Mouse (Mus musculus): ENCODE measurements around the gene Slc12a7. TPM values are rescaled to one million over a fixed set of nuclear protein-coding genes. Genes with fewer than 3 reads are reported as not detected.

Gene Slc12a7
- total and polyA plus RNA-seq, 3 experiments: 3.1 to 6.9 TPM; not detected in 1

- TF ChIP-seq ZKSCAN1 (IDR thresholded peaks at IDR 0.05; ENCODE audit: low read depth, low read length) (no peak), MAZ (IDR thresholded peaks at IDR 0.05; ENCODE audit: low read depth, low read length) (no peak), ELF1 (IDR thresholded peaks at IDR 0.05; ENCODE audit: low read depth, low read length) (no peak), MYC (IDR thresholded peaks at IDR 0.05; ENCODE audit: low read depth, low read length) (no peak), MEF2A (IDR thresholded peaks at IDR 0.05; ENCODE audit: extremely low read depth, insufficient replicate concordance, low read depth, low read length, poor library complexity, severe bottlenecking) (no peak), EP300 (IDR thresholded peaks at IDR 0.05; ENCODE audit: low read depth in 1 of 2, low read length in 2 of 2) (no peak), ZMIZ1 (IDR thresholded peaks at IDR 0.05; ENCODE audit: low read depth, low read length) (no peak), HCFC1 (IDR thresholded peaks at IDR 0.05; ENCODE audit: low read depth, low read length) (no peak), ETS1 (IDR thresholded peaks at IDR 0.05; ENCODE audit: low read depth, low read length) (no peak), KAT2A (conservative IDR thresholded peaks at IDR 0.05; ENCODE audit: low read depth, low read length) (no peak), NRF1 (IDR thresholded peaks at IDR 0.05; ENCODE audit: insufficient read depth, low read depth, low read length, poor library complexity, severe bottlenecking) (no peak), SIN3A (IDR thresholded peaks at IDR 0.05; ENCODE audit: low read length) (no peak), MXI1 (IDR thresholded peaks at IDR 0.05; ENCODE audit: low read depth, low read length) (no peak), USF1 (IDR thresholded peaks at IDR 0.05; ENCODE audit: low read depth, low read length) (no peak), RCOR1 (IDR thresholded peaks at IDR 0.05; ENCODE audit: low read depth, low read length) (no peak)
- Histone ChIP-seq H3K9me3 (replicated peaks; ENCODE audit: insufficient read depth, low read length) (no peaks in the 10 kb centered on the region), H3K79me2 (ENCODE audit: control insufficient read depth, insufficient read depth, low read length, poor library complexity) (no peaks in the 10 kb centered on the region), H3K4me1 (ENCODE audit: control insufficient read depth in 1 of 2, insufficient read depth in 2 of 2, low read length in 2 of 2) (no peaks in the 10 kb centered on the region), H3K4me3 (ENCODE audit: control insufficient read depth in 1 of 2, insufficient read depth in 1 of 2, low read depth in 2 of 2, low read length in 2 of 2) (no peak overlapping the region), H3K36me3 (ENCODE audit: control insufficient read depth in 1 of 2, insufficient read depth in 2 of 2, low read length in 2 of 2) (no peaks in the 10 kb centered on the region), H3K27ac (ENCODE audit: control insufficient read depth, low read depth, low read length) (no peak overlapping the region), H3K9ac (ENCODE audit: control insufficient read depth, low read depth, low read length, poor library complexity, severe bottlenecking) (no peak overlapping the region), H3K27me3 (ENCODE audit: control insufficient read depth in 1 of 2, insufficient read depth in 2 of 2, low read length in 2 of 2) (peaks cover 2 to 9% of the 10 kb centered on the region in 2 experiments; a peak in 3 of 4 replicates)
- DNase-seq (ENCODE audit: low read depth, low spot score): no peak
These were observed 106.8 kb downstream of the Slc12a7 start for GRCm38 (mm10) chr13:73839740-73840139.

GRCm38 (mm10) chr13:73842696-73843095 lies 109.8 kb downstream of the Slc12a7 start:
- no peak for DNase-seq (ENCODE audit: low read depth, low spot score)
- Histone ChIP-seq H3K79me2 (ENCODE audit: control insufficient read depth, insufficient read depth, low read length, poor library complexity) (no peaks in the 10 kb centered on the region), H3K4me1 (ENCODE audit: control insufficient read depth in 1 of 2, insufficient read depth in 2 of 2, low read length in 2 of 2) (no peaks in the 10 kb centered on the region), H3K27me3 (ENCODE audit: control insufficient read depth in 1 of 2, insufficient read depth in 2 of 2, low read length in 2 of 2) (peaks cover 2 to 8% of the 10 kb centered on the region in 2 experiments; a peak in 3 of 4 replicates), H3K4me3 (ENCODE audit: control insufficient read depth in 1 of 2, insufficient read depth in 1 of 2, low read depth in 2 of 2, low read length in 2 of 2) (no peak overlapping the region), H3K9me3 (replicated peaks; ENCODE audit: insufficient read depth, low read length) (no peaks in the 10 kb centered on the region), H3K27ac (ENCODE audit: control insufficient read depth, low read depth, low read length) (no peak overlapping the region), H3K9ac (ENCODE audit: control insufficient read depth, low read depth, low read length, poor library complexity, severe bottlenecking) (no peak overlapping the region), H3K36me3 (ENCODE audit: control insufficient read depth in 1 of 2, insufficient read depth in 2 of 2, low read length in 2 of 2) (no peaks in the 10 kb centered on the region)
- no peak for TF ChIP-seq USF2 (IDR thresholded peaks at IDR 0.05; ENCODE audit: borderline replicate concordance in 1 of 2, insufficient read depth in 1 of 2, low read depth in 1 of 2, low read length in 2 of 2)
- TF ChIP-seq RAD21 (IDR thresholded peaks at IDR 0.05; ENCODE audit: low read depth, low read length): no peak
- no peak for TF ChIP-seq HCFC1 (IDR thresholded peaks at IDR 0.05; ENCODE audit: low read depth, low read length)
- no peak for TF ChIP-seq MYC (IDR thresholded peaks at IDR 0.05; ENCODE audit: low read depth, low read length)

Measured in MEL (cell line).